Mouse (Mus musculus) heart, postnatal 14 days (tissue): ENCODE measurements around the gene Sema5b. TPM values are rescaled to one million over a fixed set of nuclear protein-coding genes. Genes with fewer than 3 reads are reported as not detected.

Experiments used
- DNase-seq, 2 experiments: peaks; one replicate each; pipeline ENCODE4 v3.0.0; 2021 to 2022
- intact Hi-C: fragments of 180-260 bp; cut with DNase I; formaldehyde crosslinking; loops from one replicate; pipeline ENCODE4 v1.15.1; 2025
- total RNA-seq, 2 experiments: library from RNA; stranded (reverse); gene quantifications; 2 replicates each; pipeline ENCODE4 v1.2.3; 2021

The Sema5b gene
- total RNA-seq, 2 experiments from 2014 or later = 0.96 to 1.00 TPM

DNA sequence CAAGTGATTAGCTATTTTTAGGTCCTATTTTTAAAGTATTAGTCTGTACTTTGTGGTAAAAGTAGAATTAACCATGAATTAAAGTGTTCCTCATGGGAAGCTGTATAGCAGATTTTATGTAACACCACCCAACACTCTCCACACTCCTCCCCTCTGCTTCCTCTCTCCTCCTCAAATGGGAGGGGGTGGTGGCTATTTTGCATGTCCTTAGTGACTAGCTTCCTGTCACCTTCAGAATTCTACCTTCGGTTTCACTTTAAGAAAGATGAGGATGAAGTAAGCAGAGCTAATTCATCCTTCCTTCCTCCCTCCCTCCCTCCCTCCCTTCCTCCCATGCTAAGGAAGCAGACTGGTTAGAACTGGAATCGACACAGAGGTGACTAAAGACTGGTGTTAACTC lies 155.2 kb downstream of the Sema5b start:
- DNase-seq = no peak
- intact Hi-C loops = no loop called here

DNA sequence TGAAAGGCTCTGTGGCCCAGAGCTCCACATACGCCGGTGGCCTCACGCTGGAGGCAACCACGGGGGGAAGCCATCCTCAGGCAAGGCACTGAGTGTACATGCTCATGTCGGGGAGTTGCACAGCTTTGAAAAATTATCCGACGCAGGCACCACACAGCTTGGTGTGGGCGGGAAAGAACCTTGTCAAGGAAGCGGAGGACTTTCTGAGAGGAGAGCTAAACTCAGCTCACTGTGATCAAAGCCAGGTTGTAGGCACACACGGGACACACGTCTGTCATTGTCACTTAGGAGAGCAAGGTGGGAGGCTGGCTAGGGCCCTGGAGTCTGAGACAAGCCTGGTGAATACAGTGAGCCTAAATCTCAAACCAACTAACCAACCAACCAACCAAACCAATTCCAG lies 160.9 kb downstream of the Sema5b start:
- no peak for DNase-seq
- intact Hi-C loops = loop anchor here (10.0 kb wide), 1 partner anchor 387 kb away; no protein-coding TSS in a partner anchor

DNA sequence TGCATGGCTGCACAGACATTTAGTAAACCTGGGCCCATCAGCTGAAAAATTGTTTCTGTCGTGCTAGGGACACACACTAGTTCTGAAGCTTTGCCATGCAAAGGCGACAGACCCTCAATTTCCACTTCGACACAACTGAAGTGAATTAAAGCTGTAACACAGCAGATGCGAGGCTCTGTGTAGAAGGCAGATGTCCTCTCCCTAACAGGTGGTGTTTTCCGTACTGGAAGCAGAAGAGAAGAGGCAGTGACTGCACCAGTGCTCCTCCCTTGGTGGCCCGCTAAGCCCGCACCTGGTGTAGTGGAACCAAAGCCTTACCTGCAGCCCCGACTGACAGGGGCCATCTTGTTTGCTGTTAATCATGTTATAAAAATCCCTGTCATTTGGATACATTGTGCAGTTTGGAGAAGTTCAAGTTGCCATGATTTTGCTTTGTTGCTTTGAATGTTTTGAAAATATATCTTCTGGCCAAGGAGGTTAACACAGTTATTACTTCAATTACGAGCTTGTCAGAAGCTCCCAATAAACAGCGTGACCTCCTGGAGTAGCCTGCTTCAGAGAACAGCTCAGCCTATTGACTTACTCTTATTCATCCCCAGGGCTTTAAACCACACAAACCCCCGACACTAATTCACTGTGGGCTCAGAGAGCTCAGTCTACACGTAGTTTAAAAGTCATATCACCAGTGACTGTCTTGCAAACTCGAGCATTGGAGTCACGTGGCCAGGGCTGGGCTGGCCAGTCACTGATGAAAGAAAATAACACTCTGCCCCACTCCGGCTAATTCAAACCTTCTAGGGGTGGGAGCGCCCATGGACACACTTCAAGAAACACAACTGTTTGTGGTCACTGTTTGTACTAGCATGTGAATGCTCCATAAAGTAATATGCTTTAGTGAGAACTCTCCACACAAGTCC lies 163.1 kb downstream of the Sema5b start:
- intact Hi-C loops = loop anchor here (10.0 kb wide), 1 partner anchor 389 kb away; no protein-coding TSS in a partner anchor
- no peak for DNase-seq

DNA sequence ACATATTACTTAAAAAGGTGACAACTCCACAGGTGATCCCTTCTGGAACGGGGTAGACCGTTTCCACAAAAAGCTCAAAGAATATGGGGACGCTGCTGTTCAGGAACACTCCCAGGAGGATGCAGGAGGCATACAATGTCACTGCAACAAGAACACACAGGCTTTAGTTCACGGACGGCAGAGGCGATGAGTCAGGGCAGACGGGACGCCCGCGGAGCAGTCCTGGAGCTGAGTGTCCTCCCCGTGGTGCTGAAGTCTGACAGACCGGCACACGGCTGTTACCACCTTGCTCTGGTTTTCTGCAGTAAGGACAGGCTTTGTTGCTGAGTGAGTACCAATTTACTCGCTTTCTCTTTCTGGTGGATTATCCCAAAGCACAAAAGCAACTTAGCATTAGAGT lies 163.9 kb downstream of the Sema5b start:
- no peak for DNase-seq
- intact Hi-C loops = loop anchor here (10.0 kb wide), 1 partner anchor 390 kb away; no protein-coding TSS in a partner anchor

- DNase-seq = no peak
- intact Hi-C loops = loop anchor here (10.0 kb wide), 1 partner anchor 392 kb away; no protein-coding TSS in a partner anchor
Observed at GRCm38 (mm10) chr16:35707004-35707403, 166.1 kb downstream of the Sema5b start.

- intact Hi-C loops = no loop called here
- DNase-seq = peak in 1 of 2 experiments; percentile 16
Observed at GRCm38 (mm10) chr16:35711004-35711403, 170.1 kb downstream of the Sema5b start.

GRCm38 (mm10) chr16:35713606-35714005 lies 172.7 kb downstream of the Sema5b start:
- intact Hi-C loops = no loop called here
- no peak for DNase-seq

Other genes with a start within 250 kb of the Sema5b start
- gene Sec22a, start 177.2 kb upstream of the Sema5b start, total RNA-seq = 10 to 100 TPM; 11.9 to 13.7 TPM
- gene Pdia5, start 50.3 kb upstream of the Sema5b start, total RNA-seq = 1 to 10 TPM; 6.1 to 7.5 TPM
- 10 to 100 TPM; 56.2 to 61.5 TPM for gene Dirc2, start 228.2 kb downstream of the Sema5b start, total RNA-seq
- gene Hspbap1, start 229.2 kb downstream of the Sema5b start, total RNA-seq = 1 to 10 TPM; 2.9 to 3.0 TPM